Mouse (Mus musculus) stomach, postnatal 0 days (tissue): ENCODE data around the gene Atp5g3.

ENCODE experiments used
- CTCF ChIP-seq: IDR thresholded peaks from 2 replicates; pipeline ENCODE4 v1.5.1; 2016; ENCODE audit warnings: antibody characterized with exemption, low read depth, mild to moderate bottlenecking, moderate library complexity
- EP300 ChIP-seq: optimal IDR thresholded peaks from 2 replicates; pipeline ENCODE3; 2016; ENCODE audit warnings: antibody characterized with exemption

DNA sequence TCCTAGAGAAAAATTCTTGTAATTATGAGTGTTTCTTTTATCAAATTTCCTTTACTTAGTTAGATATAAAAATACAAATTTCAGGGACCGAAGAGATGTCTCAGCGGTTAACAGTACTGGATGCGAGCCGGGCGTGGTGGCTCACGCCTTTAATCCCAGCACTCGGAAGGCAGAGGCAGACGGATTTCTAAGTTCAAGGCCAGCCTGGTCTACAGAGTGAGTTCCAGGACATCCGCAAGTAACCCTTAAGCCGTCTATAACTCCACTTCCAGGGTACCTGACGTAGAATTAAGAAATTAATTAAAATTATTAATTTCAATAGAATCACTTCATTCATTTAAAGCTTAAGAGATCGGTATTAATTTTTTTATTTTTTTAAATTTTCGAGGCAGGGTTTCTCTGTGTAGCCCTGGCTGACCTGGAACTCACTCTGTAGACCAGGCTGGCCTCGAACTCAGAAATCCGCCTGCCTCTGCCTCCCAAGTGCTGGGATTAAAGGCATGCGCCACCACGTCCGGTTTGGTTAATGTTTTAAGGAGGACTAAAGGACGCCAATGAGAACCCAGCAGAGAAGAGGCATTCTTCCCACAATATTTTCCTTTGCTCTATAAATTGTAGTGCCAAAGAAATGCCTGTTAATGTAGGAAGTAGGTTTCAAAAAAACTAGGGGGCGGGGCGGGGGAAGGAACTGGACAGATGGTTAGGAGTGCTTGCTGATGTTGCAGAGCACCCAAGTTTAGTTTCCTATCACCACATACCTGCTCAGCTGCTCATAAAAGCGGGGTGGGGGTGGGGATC lies 17.5 kb downstream of the Atp5g3 start:
- TF ChIP-seq CTCF, result no peak
- no peak for TF ChIP-seq EP300
